Mouse (Mus musculus): ENCODE results near the gene Gm10188. TPM values are rescaled to one million over a fixed set of nuclear protein-coding genes. Genes with fewer than 3 reads are reported as not detected.

The Gm10188 gene
- 0.19 TPM in 1 of 2 replicates, not detected in the other for polyA plus RNA-seq (2015; fragmentation: Nextera tagmentation; extraction: Ambion mirVana)

DNA sequence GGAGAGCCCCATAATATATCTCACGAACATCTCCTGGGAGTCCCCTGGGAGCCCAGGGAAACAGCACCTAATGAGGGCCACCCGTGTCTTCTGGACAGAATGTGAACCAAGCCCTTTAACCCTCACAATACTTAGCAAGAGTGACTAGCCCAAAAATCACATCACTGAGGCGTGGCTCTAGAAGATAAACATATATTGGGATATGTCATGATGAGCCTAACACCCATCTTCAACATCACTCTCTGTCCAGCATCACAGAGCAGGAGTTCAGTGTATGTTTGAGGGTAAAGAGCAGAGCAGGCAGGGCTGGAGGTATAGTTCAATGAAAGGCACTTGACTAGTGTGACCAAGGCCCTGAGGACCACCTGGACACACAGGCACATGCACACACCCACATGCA is at the start of gene Gm10188:
TSS of gene Gm10188 (minus strand) at position 101 of the 400 bp plus-strand sequence.
- no peak within 1 kb of the TSS for H3K4me2 ChIP-seq (replicated peaks; ENCODE audit: low read depth)
- H3K27me3 ChIP-seq (ENCODE audit: control insufficient read depth, insufficient read depth, low read length), result no peaks in the 10 kb centered on the region
- H3K4me3 ChIP-seq (ENCODE audit: low read depth, low read length), result no peak within 1 kb of the TSS
- H3K9me3 ChIP-seq (ENCODE audit: control insufficient read depth, low read length), result no peaks in the 10 kb centered on the region
- no peak within 1 kb of the TSS for H3K27ac ChIP-seq (replicated peaks)
- DNase-seq (ENCODE audit: low spot score) (no peak), ATAC-seq (ENCODE audit: low FRiP score, low TSS enrichment) (no peak)
- H3K9ac ChIP-seq (ENCODE audit: low read length), result no peak within 1 kb of the TSS
- no peaks in the 10 kb centered on the region for H3K36me3 ChIP-seq (ENCODE audit: control insufficient read depth, insufficient read depth, low read length)
- H3K4me1 ChIP-seq (replicated peaks; ENCODE audit: control insufficient read depth, insufficient read depth), result no peaks in the 10 kb centered on the region
- WGBS, result 86% methylated on average over 3 of the region's 3 CpGs
- no peak for TF ChIP-seq CTCF (IDR thresholded peaks at IDR 0.05; ENCODE audit: low read depth)

DNA sequence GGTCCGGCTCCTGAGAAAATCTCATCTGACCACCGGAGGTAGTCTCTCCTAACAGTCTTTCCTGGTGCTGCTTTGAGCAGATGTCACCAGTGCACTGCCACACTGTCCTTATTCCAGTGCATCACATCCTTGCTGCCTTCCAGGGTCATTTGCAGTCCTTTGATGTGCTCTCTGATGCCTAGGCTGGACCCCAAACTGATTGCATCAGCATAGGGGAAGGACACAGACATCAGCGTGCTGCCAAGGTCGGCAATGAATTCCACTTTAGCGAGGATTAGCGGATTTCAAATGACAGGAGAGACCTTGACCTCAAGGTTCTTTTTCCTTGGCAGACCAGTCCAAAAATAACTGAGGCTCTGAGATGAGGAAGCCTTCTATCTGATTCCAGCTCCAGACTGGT is 47.6 kb upstream of the Gm10188 start:
- DNase-seq (ENCODE audit: low spot score), result no peak

DNA sequence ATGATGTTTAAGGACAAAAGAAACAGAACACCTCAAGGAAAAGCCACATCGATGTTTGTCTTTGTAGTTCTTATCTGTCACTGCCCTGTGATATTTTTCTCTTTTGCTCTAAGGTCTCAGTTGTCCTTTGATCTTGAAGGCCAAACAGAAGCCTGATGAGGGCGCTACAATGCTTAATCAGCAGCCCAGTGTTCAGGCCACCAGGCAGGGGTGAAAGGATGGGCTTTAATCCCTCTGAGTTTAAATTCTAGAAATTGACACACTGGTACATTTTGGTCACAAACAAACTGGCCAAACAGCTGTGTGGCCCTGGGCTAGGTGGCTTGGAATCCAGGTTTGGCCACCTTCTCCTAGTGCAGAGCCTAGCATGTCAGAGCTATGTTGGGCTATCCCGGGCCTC is 47.1 kb upstream of the Gm10188 start:
- TF ChIP-seq EP300 (optimal IDR thresholded peaks at IDR 0.05) (no peak), CTCF (IDR thresholded peaks at IDR 0.05; ENCODE audit: low read depth) (no peak)
- H3K4me1 ChIP-seq (replicated peaks; ENCODE audit: control insufficient read depth, insufficient read depth), result no peaks in the 10 kb centered on the region

More for the DNA sequence above, 47.6 kb upstream of the Gm10188 start:
- TF ChIP-seq CTCF (IDR thresholded peaks at IDR 0.05; ENCODE audit: low read depth), result no peak
- no peak for TF ChIP-seq EP300 (optimal IDR thresholded peaks at IDR 0.05)
- Histone ChIP-seq H3K36me3 (ENCODE audit: control insufficient read depth, insufficient read depth, low read length) (no peaks in the 10 kb centered on the region), H3K4me2 (replicated peaks; ENCODE audit: low read depth) (no peak overlapping the region), H3K27me3 (ENCODE audit: control insufficient read depth, insufficient read depth, low read length) (no peaks in the 10 kb centered on the region), H3K9ac (ENCODE audit: low read length) (no peak overlapping the region), H3K4me1 (replicated peaks; ENCODE audit: control insufficient read depth, insufficient read depth) (no peaks in the 10 kb centered on the region), H3K4me3 (ENCODE audit: low read depth, low read length) (no peak overlapping the region), H3K27ac (replicated peaks) (no peak overlapping the region), H3K9me3 (ENCODE audit: control insufficient read depth, low read length) (no peaks in the 10 kb centered on the region)
- ATAC-seq (ENCODE audit: low FRiP score, low TSS enrichment), result no peak
- 62% methylated on average over 6 of the region's 6 CpGs for WGBS

DNA sequence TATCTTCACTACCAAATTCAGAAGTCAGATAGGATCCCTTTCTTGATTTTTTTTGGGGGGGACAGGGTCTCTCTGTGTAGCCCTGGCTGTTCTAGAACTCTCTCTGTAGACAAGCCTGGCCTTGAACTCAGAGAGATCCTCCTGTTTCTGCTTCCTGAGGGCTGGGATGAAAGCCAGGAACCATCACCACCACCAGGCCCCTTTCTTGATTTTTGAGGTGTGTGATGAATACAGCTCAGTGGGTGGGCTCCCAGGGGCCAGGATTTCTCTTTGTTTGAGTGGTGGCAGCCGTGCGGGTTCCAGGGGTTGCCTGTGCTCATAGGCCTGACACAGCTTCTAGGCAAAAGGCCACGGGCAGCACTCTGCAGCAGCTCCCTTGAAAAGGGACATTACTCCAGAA is 41.7 kb upstream of the Gm10188 start:
- Histone ChIP-seq H3K4me1 (replicated peaks; ENCODE audit: control insufficient read depth, insufficient read depth) (no peaks in the 10 kb centered on the region), H3K4me2 (replicated peaks; ENCODE audit: low read depth) (no peak overlapping the region), H3K36me3 (ENCODE audit: control insufficient read depth, insufficient read depth, low read length) (no peaks in the 10 kb centered on the region), H3K9me3 (ENCODE audit: control insufficient read depth, low read length) (no peaks in the 10 kb centered on the region), H3K9ac (ENCODE audit: low read length) (no peak overlapping the region), H3K27me3 (ENCODE audit: control insufficient read depth, insufficient read depth, low read length) (no peaks in the 10 kb centered on the region), H3K4me3 (ENCODE audit: low read depth, low read length) (no peak overlapping the region), H3K27ac (replicated peaks) (no peak overlapping the region)
- no peak for TF ChIP-seq CTCF (IDR thresholded peaks at IDR 0.05; ENCODE audit: low read depth)
- no peak for TF ChIP-seq EP300 (optimal IDR thresholded peaks at IDR 0.05)
- ATAC-seq (ENCODE audit: low FRiP score, low TSS enrichment), result no peak
- DNase-seq (ENCODE audit: low spot score), result no peak
- 75% methylated on average over 3 of the region's 3 CpGs for WGBS

More for the DNA sequence above, 47.1 kb upstream of the Gm10188 start:
- Histone ChIP-seq H3K4me2 (replicated peaks; ENCODE audit: low read depth) (no peak overlapping the region), H3K4me3 (ENCODE audit: low read depth, low read length) (no peak overlapping the region), H3K36me3 (ENCODE audit: control insufficient read depth, insufficient read depth, low read length) (no peaks in the 10 kb centered on the region), H3K27me3 (ENCODE audit: control insufficient read depth, insufficient read depth, low read length) (no peaks in the 10 kb centered on the region), H3K9ac (ENCODE audit: low read length) (no peak overlapping the region), H3K9me3 (ENCODE audit: control insufficient read depth, low read length) (no peaks in the 10 kb centered on the region), H3K27ac (replicated peaks) (no peak overlapping the region)
- 44% methylated on average over 3 of the region's 3 CpGs for WGBS
- ATAC-seq (ENCODE audit: low FRiP score, low TSS enrichment) (no peak), DNase-seq (ENCODE audit: low spot score) (no peak)

DNA sequence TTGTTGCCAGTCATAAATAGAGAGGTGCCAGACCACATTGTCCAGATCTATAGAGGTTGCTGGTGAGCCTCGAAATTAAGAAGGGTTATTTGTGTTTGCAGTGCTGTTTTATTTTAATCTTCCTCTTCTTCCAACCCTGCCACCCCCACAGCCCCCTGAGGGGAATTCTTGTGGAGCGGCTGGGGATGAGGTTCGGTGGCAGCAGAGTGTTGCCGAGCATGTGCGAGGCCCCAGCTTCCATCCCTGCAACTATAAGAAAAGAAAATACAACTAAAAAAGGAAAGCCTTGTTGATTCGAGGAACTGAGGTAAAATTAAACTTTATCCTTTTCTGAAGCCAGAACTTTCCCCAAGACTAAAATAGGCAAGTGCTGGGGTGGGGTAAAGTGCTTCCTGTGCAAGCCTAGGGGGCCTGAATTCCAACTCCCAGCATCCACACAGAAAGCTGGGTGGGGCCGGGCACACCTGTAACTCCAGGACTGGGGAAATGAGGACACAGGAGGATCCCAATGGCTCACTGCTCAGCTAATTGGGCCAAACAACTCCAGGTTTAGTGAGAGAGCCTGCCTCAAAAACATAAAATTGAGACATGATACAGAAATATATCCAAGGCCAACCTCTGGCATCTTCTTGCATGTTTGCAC is 39.0 kb upstream of the Gm10188 start:
- Histone ChIP-seq H3K9ac (ENCODE audit: low read length) (no peak overlapping the region), H3K27ac (replicated peaks) (no peak overlapping the region), H3K4me2 (replicated peaks; ENCODE audit: low read depth) (no peak overlapping the region), H3K9me3 (ENCODE audit: control insufficient read depth, low read length) (no peaks in the 10 kb centered on the region), H3K4me3 (ENCODE audit: low read depth, low read length) (no peak overlapping the region), H3K4me1 (replicated peaks; ENCODE audit: control insufficient read depth, insufficient read depth) (no peaks in the 10 kb centered on the region), H3K36me3 (ENCODE audit: control insufficient read depth, insufficient read depth, low read length) (no peaks in the 10 kb centered on the region), H3K27me3 (ENCODE audit: control insufficient read depth, insufficient read depth, low read length) (no peaks in the 10 kb centered on the region)
- ATAC-seq (ENCODE audit: low FRiP score, low TSS enrichment) (no peak), DNase-seq (ENCODE audit: low spot score) (no peak)
- 72% methylated on average over 7 of the region's 7 CpGs for WGBS
- TF ChIP-seq CTCF (IDR thresholded peaks at IDR 0.05; ENCODE audit: low read depth) (no peak), EP300 (optimal IDR thresholded peaks at IDR 0.05) (no peak)

DNA sequence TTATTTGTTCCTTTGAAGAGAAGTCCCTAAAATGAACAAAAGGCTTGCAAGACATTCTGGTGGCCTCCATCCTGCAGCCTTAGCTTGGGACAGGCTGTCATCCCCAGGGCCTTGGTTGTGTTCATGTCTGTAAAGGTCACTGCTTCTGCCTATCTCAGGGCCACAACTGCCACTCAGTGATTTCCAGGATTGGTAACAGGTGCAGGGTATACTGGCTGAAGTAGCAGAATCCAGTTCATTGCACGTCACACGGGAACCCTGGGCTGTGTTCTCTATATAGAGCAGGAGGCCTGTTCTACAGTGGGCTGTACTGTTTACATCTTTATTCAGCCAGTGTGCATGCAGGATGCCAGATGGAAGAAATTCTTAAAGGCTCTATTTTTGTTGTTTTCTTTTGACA is 38.4 kb upstream of the Gm10188 start:
- ATAC-seq (ENCODE audit: low FRiP score, low TSS enrichment), result no peak
- no peak overlapping the region for H3K27ac ChIP-seq (replicated peaks)
- WGBS, result 56% methylated on average over 2 of the region's 2 CpGs

More for the DNA sequence above, 38.4 kb upstream of the Gm10188 start:
- Histone ChIP-seq H3K4me3 (ENCODE audit: low read depth, low read length) (no peak overlapping the region), H3K27me3 (ENCODE audit: control insufficient read depth, insufficient read depth, low read length) (no peaks in the 10 kb centered on the region), H3K9me3 (ENCODE audit: control insufficient read depth, low read length) (no peaks in the 10 kb centered on the region), H3K4me2 (replicated peaks; ENCODE audit: low read depth) (no peak overlapping the region), H3K4me1 (replicated peaks; ENCODE audit: control insufficient read depth, insufficient read depth) (no peaks in the 10 kb centered on the region), H3K36me3 (ENCODE audit: control insufficient read depth, insufficient read depth, low read length) (no peaks in the 10 kb centered on the region), H3K9ac (ENCODE audit: low read length) (no peak overlapping the region)
- no peak for TF ChIP-seq CTCF (IDR thresholded peaks at IDR 0.05; ENCODE audit: low read depth)
- no peak for TF ChIP-seq EP300 (optimal IDR thresholded peaks at IDR 0.05)
- no peak for DNase-seq (ENCODE audit: low spot score)
